20 mouse cellular contexts compared by ENCODE assay signal in genomic region chr16:7081684-7082255, GRCm38 (mm10).
DNase-seq lines count a peak whose midpoint lies in the region; ATAC-seq lines count a peak whose summit lies in the region.
"Had no signal": no experiment of that assay in that cellular context is flagged by ENCODE, and none has a peak within 500 bp of the region (broad histone marks: within the 10 kb centered on the region; RNA-seq: fewer than 3 reads in every experiment).

No protein-coding gene starts in this region.

- H3K4me3 ChIP-seq in heart, embryonic 12.5 days, result no peak overlapping the region
- no peak overlapping the region for H3K4me3 ChIP-seq in kidney, embryonic 15.5 days (replicated peaks)
- H3K4me3 ChIP-seq in neural tube, embryonic 14.5 days (ENCODE audit: low read depth, low read length), result no peak overlapping the region
- no peak overlapping the region for H3K4me3 ChIP-seq in midbrain, embryonic 16.5 days (ENCODE audit: low read depth, low read length)
- H3K4me3 ChIP-seq: embryonic facial prominence, embryonic 13.5 days; erythroblast, embryonic 14.5 days; limb, embryonic 13.5 days; liver, embryonic 13.5 days; midbrain, embryonic 13.5 days had no signal

- H3K9me3 ChIP-seq in heart, embryonic 12.5 days (replicated peaks), result no peaks in the 10 kb centered on the region
- no peaks in the 10 kb centered on the region for H3K9me3 ChIP-seq in kidney, embryonic 15.5 days (replicated peaks)
- no peaks in the 10 kb centered on the region for H3K9me3 ChIP-seq in neural tube, embryonic 14.5 days (ENCODE audit: control insufficient read depth, low read length)
- H3K9me3 ChIP-seq in midbrain, embryonic 16.5 days (replicated peaks; ENCODE audit: control insufficient read depth, low read length, poor library complexity, severe bottlenecking), result no peaks in the 10 kb centered on the region
- H3K9me3 ChIP-seq: embryonic facial prominence, embryonic 13.5 days; limb, embryonic 13.5 days; liver, embryonic 13.5 days; midbrain, embryonic 13.5 days had no signal

- H3K9ac ChIP-seq in heart, embryonic 12.5 days, result no peak overlapping the region
- H3K9ac ChIP-seq in kidney, embryonic 15.5 days, result no peak overlapping the region
- H3K9ac ChIP-seq in neural tube, embryonic 14.5 days (replicated peaks; ENCODE audit: low read depth, low read length), result no peak overlapping the region
- no peak overlapping the region for H3K9ac ChIP-seq in midbrain, embryonic 16.5 days (ENCODE audit: low read depth, low read length)
- H3K9ac ChIP-seq: embryonic facial prominence, embryonic 13.5 days; limb, embryonic 13.5 days; liver, embryonic 13.5 days; midbrain, embryonic 13.5 days had no signal

- H3K27ac ChIP-seq in heart, embryonic 12.5 days (ENCODE audit: poor library complexity, severe bottlenecking), result no peak overlapping the region
- H3K27ac ChIP-seq in kidney, embryonic 15.5 days, result 0 out of 2 replicates have a peak overlapping the region, but pooled peaks have one; percentile 6
- H3K27ac ChIP-seq in neural tube, embryonic 14.5 days (ENCODE audit: low read depth, low read length), result peak overlapping the region; percentile 67; the same call in 1 of the 2 replicates
- no peak overlapping the region for H3K27ac ChIP-seq in midbrain, embryonic 16.5 days (ENCODE audit: low read length)
- H3K27ac ChIP-seq: embryonic facial prominence, embryonic 13.5 days; limb, embryonic 13.5 days; liver, embryonic 13.5 days; midbrain, embryonic 13.5 days had no signal

- no peaks in the 10 kb centered on the region for H3K27me3 ChIP-seq in heart, embryonic 12.5 days (replicated peaks)
- no peaks in the 10 kb centered on the region for H3K27me3 ChIP-seq in kidney, embryonic 15.5 days
- no peaks in the 10 kb centered on the region for H3K27me3 ChIP-seq in neural tube, embryonic 14.5 days (ENCODE audit: control insufficient read depth, insufficient read depth, low read length)
- H3K27me3 ChIP-seq in midbrain, embryonic 16.5 days (ENCODE audit: control insufficient read depth, insufficient read depth, low read depth, low read length), result no peaks in the 10 kb centered on the region
- H3K27me3 ChIP-seq: embryonic facial prominence, embryonic 13.5 days; limb, embryonic 13.5 days; liver, embryonic 13.5 days; midbrain, embryonic 13.5 days had no signal

- 81% methylated on average over 5 of the region's 5 CpGs for WGBS in heart, embryonic 12.5 days
- 65% methylated on average over 5 of the region's 5 CpGs for WGBS in kidney, embryonic 15.5 days
- 85% methylated on average over 5 of the region's 5 CpGs for WGBS in neural tube, embryonic 14.5 days
- WGBS in midbrain, embryonic 16.5 days, result 92% methylated on average over 5 of the region's 5 CpGs

- peak; percentile 68 for DNase-seq in heart, adult 11 months
- DNase-seq in kidney, adult 18-20 months, result no peak
- peak; percentile 18 for DNase-seq in brain, adult 2 months (ENCODE audit: low read depth, low spot score)
- DNase-seq: adrenal gland, postnatal 10 days; gastrocnemius, postnatal 10 days; heart, adult 18-20 months; kidney, postnatal 36 days; liver, embryonic 13.5 days; lung, adult 2 months; thymus, adult 18-20 months; thymus, postnatal 4 days had no signal

- no peak overlapping the region for H3K4me2 ChIP-seq in heart, embryonic 12.5 days
- no peak overlapping the region for H3K4me2 ChIP-seq in kidney, embryonic 15.5 days
- H3K4me2 ChIP-seq in neural tube, embryonic 14.5 days (ENCODE audit: low read depth, low read length), result no peak overlapping the region
- H3K4me2 ChIP-seq in midbrain, embryonic 16.5 days (ENCODE audit: low read length), result no peak overlapping the region
- H3K4me2 ChIP-seq: embryonic facial prominence, embryonic 13.5 days; limb, embryonic 13.5 days; liver, embryonic 13.5 days; midbrain, embryonic 13.5 days had no signal

- no peaks in the 10 kb centered on the region for H3K36me3 ChIP-seq in heart, embryonic 12.5 days
- no peaks in the 10 kb centered on the region for H3K36me3 ChIP-seq in kidney, embryonic 15.5 days
- H3K36me3 ChIP-seq in neural tube, embryonic 14.5 days (ENCODE audit: control insufficient read depth, insufficient read depth, low read length), result no peaks in the 10 kb centered on the region
- no peaks in the 10 kb centered on the region for H3K36me3 ChIP-seq in midbrain, embryonic 16.5 days (ENCODE audit: control insufficient read depth, insufficient read depth, low read length)
- H3K36me3 ChIP-seq: embryonic facial prominence, embryonic 13.5 days; limb, embryonic 13.5 days; liver, embryonic 13.5 days; midbrain, embryonic 13.5 days had no signal

- no peaks in the 10 kb centered on the region for H3K4me1 ChIP-seq in heart, embryonic 12.5 days (replicated peaks)
- H3K4me1 ChIP-seq in kidney, embryonic 15.5 days, result peaks cover 8% of the 10 kb centered on the region
- peaks cover 7% of the 10 kb centered on the region; the same call in 1 of the 2 replicates for H3K4me1 ChIP-seq in neural tube, embryonic 14.5 days (ENCODE audit: control insufficient read depth, insufficient read depth, low read length)
- H3K4me1 ChIP-seq in midbrain, embryonic 16.5 days (ENCODE audit: control insufficient read depth, insufficient read depth, low read length), result no peaks in the 10 kb centered on the region
- H3K4me1 ChIP-seq: embryonic facial prominence, embryonic 13.5 days; limb, embryonic 13.5 days; liver, embryonic 13.5 days had no signal

- no peak for ATAC-seq in heart, embryonic 12.5 days (ENCODE audit: insufficient number of reproducible peaks, low FRiP score)
- no peak for ATAC-seq in kidney, embryonic 15.5 days (replicated peaks; ENCODE audit: low FRiP score)
- ATAC-seq in neural tube, embryonic 14.5 days (ENCODE audit: low read depth), result no peak
- no peak for ATAC-seq in midbrain, embryonic 16.5 days
- ATAC-seq: intestine, embryonic 16.5 days had no signal

Comparison
In these comparisons a context has a peak if more than half of its experiments do, and no peak if none do; other contexts are left out.
1. H3K27ac ChIP-seq: peak in kidney, embryonic 15.5 days (single experiment) and neural tube, embryonic 14.5 days (single experiment); none in heart, embryonic 12.5 days (single experiment) and midbrain, embryonic 16.5 days (single experiment).